Mouse (Mus musculus): ENCODE results near the gene Tmem106a. TPM values are rescaled to one million over a fixed set of nuclear protein-coding genes. Genes with fewer than 3 reads are reported as not detected.
"Not testable (repeated sequence)": the region's sequence is repeated elsewhere in the genome, so short reads cannot be mapped to it uniquely, and the experiment has no call there.

The Tmem106a gene
- polyA plus RNA-seq, 1 experiment from 2014 or later: 4.7 TPM

DNA sequence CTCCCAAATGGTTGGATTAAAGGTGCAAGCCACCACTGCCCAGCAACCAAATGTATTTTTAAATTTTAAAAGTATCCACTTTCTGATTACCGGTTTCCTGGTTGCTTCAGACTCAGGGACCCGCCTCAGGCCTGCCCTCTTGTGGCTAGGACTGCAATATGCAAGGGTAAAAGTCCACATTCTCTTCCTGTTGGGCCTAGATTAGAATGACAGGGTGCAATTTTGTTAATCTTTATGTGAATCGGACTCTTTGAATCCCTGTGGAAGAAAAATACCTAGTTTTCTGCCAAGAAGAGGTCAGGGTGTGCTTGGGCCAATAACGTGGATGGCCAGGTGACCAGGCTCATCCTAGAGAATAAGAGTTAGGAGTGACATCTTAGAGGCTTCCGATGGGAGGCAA, 7.4 kb downstream of the Tmem106a start:
- no peak overlapping the region for H3K27ac ChIP-seq
- H3K9me3 ChIP-seq (ENCODE audit: control insufficient read depth, low read length): no peaks in the 10 kb centered on the region
- H3K4me2 ChIP-seq (replicated peaks): no peak overlapping the region
- no peaks in the 10 kb centered on the region for H3K27me3 ChIP-seq (ENCODE audit: control insufficient read depth, insufficient read depth, low read length)
- H3K36me3 ChIP-seq (replicated peaks; ENCODE audit: control insufficient read depth, insufficient read depth): peaks cover 14% of the 10 kb centered on the region; the same call in 1 of the 2 replicates
- no peak for ATAC-seq (ENCODE audit: low FRiP score)
- no peaks in the 10 kb centered on the region for H3K4me1 ChIP-seq (replicated peaks; ENCODE audit: control insufficient read depth, insufficient read depth, low read length)
- no peak overlapping the region for H3K4me3 ChIP-seq (replicated peaks; ENCODE audit: low read length)
- DNase-seq (ENCODE audit: low spot score): peak; percentile 56
- H3K9ac ChIP-seq: no peak overlapping the region
- 29% methylated on average over 5 of the region's 5 CpGs for WGBS

DNA sequence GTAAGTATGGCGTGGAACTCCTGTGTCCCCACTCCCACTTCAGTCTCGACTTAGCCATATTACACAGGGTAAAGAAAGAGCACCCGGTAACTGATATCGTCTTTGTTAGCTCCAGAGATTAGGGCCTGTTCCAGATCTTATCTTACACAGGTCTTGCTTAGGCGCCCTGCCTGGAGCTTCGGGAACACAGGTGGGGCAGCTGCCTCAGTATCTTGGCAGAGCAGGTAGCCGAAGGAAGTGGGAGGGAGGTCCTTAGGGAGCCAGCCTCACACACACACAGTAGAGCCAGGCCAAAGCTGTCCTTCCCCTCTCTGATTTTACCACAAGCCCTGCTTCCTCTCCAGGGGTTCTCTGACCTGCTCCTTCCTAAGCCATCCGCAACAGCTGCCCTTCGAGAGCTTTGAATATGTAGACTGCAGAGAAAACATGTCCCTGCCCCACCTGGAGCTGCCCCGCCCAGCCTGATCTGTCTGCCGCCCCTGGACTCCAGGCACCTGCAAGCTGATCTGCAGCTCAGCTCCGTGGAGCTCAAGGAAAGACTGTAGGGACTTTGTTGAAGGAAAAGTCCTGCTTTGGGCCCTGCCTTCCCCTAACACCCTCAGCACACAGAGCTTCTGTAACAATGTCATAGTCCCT, 8.1 kb downstream of the Tmem106a start:
- Histone ChIP-seq H3K27me3 (ENCODE audit: control insufficient read depth, insufficient read depth, low read length) (no peaks in the 10 kb centered on the region), H3K4me2 (replicated peaks) (no peak overlapping the region)
- 76% methylated on average over 12 of the region's 12 CpGs for WGBS

DNA sequence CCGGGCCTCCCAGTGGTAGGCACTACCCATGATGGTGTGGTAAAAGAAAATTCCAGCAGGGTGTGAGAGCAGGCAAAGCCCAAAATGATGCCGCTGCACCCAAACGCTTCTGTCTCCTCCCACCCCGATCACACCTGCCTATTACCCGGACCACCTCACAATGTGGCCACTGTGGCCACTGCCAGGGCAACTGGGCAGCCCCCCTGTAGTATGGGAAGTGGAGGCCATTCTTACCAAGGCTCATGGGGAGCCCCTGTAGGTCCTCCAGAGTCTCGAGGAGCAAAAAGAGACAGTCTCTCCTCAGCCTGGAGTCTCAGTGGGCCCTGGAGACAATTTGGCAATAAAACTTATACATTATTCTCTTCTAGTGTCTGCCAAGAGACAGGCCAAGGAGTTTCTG, 17.1 kb downstream of the Tmem106a start, which contains the start of gene Gm11634:
Gene Gm11634, minus strand, starts transcription at position 101 of the 400 bp plus-strand sequence.
- Histone ChIP-seq H3K4me2 (replicated peaks) (no peak within 1 kb of the TSS), H3K36me3 (replicated peaks; ENCODE audit: control insufficient read depth, insufficient read depth) (no peaks in the 10 kb centered on the region), H3K9me3 (ENCODE audit: control insufficient read depth, low read length) (no peaks in the 10 kb centered on the region), H3K4me1 (replicated peaks; ENCODE audit: control insufficient read depth, insufficient read depth, low read length) (no peaks in the 10 kb centered on the region), H3K4me3 (replicated peaks; ENCODE audit: low read length) (no peak within 1 kb of the TSS), H3K27ac (no peak within 1 kb of the TSS), H3K9ac (no peak within 1 kb of the TSS), H3K27me3 (ENCODE audit: control insufficient read depth, insufficient read depth, low read length) (no peaks in the 10 kb centered on the region)
- 81% methylated on average over 6 of the region's 6 CpGs for WGBS
- DNase-seq (ENCODE audit: low spot score) (no peak), ATAC-seq (ENCODE audit: low FRiP score) (no peak)

More for the DNA sequence above, 8.1 kb downstream of the Tmem106a start:
- H3K36me3 ChIP-seq (replicated peaks; ENCODE audit: control insufficient read depth, insufficient read depth): peaks cover 14% of the 10 kb centered on the region; the same call in 1 of the 2 replicates
- H3K9me3 ChIP-seq (ENCODE audit: control insufficient read depth, low read length): no peaks in the 10 kb centered on the region
- no peak overlapping the region for H3K27ac ChIP-seq
- ATAC-seq (ENCODE audit: low FRiP score): no peak
- no peak for DNase-seq (ENCODE audit: low spot score)
- H3K4me1 ChIP-seq (replicated peaks; ENCODE audit: control insufficient read depth, insufficient read depth, low read length): no peaks in the 10 kb centered on the region
- no peak overlapping the region for H3K4me3 ChIP-seq (replicated peaks; ENCODE audit: low read length)
- H3K9ac ChIP-seq: no peak overlapping the region

DNA sequence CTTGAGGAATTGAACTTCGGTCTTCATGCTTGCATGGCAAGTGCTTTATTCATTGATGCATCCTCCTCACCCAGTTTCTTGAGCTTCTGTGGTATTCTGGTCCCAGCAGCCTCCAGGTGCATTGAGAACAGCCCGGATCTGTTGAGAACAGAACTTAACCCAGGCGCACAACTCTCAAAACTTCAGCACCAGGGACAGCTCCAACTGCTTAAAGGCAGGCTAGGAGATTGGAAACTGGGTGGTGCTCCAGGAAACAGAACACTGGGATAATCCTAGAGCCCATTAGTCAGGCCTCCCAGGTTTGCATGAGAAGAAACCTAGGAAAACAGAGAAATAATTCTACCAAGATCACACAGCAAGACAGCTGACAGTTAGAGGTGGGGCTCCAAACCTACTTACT, 20.4 kb downstream of the Tmem106a start:
- no peak overlapping the region for H3K27ac ChIP-seq
- H3K4me2 ChIP-seq (replicated peaks): no peak overlapping the region
- H3K4me1 ChIP-seq (replicated peaks; ENCODE audit: control insufficient read depth, insufficient read depth, low read length): no peaks in the 10 kb centered on the region
- H3K9ac ChIP-seq: no peak overlapping the region
- peak; percentile 66 for DNase-seq (ENCODE audit: low spot score)
- no peaks in the 10 kb centered on the region for H3K9me3 ChIP-seq (ENCODE audit: control insufficient read depth, low read length)
- ATAC-seq (ENCODE audit: low FRiP score): no peak
- H3K4me3 ChIP-seq (replicated peaks; ENCODE audit: low read length): no peak overlapping the region
- H3K27me3 ChIP-seq (ENCODE audit: control insufficient read depth, insufficient read depth, low read length): no peaks in the 10 kb centered on the region
- H3K36me3 ChIP-seq (replicated peaks; ENCODE audit: control insufficient read depth, insufficient read depth): no peaks in the 10 kb centered on the region
- 10% methylated on average over 3 of the region's 3 CpGs for WGBS

DNA sequence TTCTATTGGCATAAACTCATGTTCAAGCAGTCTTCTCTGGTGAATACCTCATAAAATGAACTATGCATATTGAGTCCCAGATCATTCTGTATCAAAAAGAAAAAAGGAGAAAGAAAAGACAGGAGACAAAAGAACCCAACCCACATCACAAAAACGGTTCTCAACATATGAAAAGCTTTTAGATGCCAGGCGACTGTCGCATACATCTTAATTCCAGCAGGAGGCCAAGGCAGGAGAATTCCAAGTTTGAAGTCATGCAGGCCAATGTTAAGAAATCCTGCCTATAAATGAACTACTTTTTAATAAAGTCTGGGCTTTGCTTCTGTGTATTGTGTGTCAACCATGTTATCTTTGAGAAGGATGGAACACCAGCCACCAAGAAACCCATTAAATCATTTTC, 22.1 kb downstream of the Tmem106a start:
- Histone ChIP-seq H3K27ac (no peak overlapping the region), H3K9ac (0 out of 2 replicates have a peak overlapping the region, but pooled peaks have one; percentile 51), H3K36me3 (replicated peaks; ENCODE audit: control insufficient read depth, insufficient read depth) (no peaks in the 10 kb centered on the region), H3K27me3 (ENCODE audit: control insufficient read depth, insufficient read depth, low read length) (no peaks in the 10 kb centered on the region), H3K4me2 (replicated peaks) (peak overlapping the region; percentile 49), H3K4me3 (replicated peaks; ENCODE audit: low read length) (peak overlapping the region; percentile 27), H3K9me3 (ENCODE audit: control insufficient read depth, low read length) (no peaks in the 10 kb centered on the region), H3K4me1 (replicated peaks; ENCODE audit: control insufficient read depth, insufficient read depth, low read length) (no peaks in the 10 kb centered on the region)
- DNase-seq (ENCODE audit: low spot score): no peak
- ATAC-seq (ENCODE audit: low FRiP score): no peak
- under 1% methylated on average over 3 of the region's 3 CpGs for WGBS

DNA sequence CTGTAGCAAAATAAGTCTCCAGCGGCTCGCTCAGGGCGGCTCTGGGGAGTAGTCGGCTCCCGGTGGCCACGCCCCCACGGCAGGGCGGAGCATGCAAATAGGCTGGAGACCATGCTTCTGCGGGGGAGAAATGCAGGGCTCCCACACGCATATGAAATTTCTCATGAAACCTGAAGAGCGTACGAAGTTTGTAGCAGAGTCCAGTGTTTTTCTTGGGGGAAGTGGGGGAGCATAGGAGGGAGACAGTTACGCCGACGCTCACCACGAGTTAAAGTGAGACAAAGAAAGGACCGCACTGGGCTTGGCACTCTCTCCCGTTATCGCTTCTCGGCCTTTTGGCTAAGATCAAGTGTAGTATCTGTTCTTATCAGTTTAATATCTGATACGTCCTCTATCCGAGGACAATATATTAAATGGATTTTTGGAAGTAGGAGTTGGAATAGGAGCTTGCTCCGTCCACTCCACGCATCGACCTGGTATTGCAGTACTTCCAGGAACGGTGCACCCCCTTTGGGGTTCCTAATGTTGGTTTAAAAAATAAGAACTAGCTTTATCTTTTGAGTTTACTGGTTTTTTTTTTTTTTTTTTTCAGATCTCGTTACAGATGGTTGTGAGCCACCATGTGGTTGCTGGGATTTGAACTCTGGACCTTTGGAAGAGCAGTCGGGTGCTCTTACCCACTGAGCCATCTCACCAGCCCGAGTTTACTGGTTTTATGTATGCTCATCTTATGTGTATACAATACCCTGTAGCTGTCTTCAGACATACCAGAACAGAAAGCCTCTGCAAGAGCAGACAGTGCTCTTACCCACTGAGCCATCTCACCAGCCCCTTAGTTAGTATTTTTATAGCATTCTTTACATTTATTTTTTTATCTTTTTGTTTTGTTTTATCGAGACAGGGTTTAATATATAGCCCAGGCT, 22.8 kb downstream of the Tmem106a start:
- peak overlapping the region; percentile 51 for H3K9ac ChIP-seq

DNA sequence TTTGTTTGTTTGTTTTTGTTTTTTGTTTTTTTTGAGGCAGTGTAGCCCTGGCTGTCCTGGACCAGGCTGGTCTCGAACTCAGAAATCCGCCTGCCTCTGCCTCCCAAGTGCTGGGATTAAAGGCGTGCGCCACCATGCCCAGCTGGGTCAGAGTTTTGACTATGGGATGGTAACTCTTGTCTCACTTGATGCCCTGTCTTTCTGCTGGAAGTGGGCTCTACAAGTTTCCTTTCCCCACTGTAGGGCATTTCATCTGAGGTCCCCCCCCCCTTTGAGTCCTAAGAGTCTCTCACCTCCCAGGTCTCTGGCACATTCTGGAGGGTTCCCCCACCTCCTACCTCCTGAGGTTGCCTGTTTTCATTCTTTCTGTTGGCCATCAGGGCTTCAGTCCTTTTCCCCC, 25.1 kb downstream of the Tmem106a start:
- 92% methylated on average over 4 of the region's 4 CpGs for WGBS
- not testable (repeated sequence) for H3K27me3 ChIP-seq (ENCODE audit: control insufficient read depth, insufficient read depth, low read length)

More for the DNA sequence above, 22.8 kb downstream of the Tmem106a start:
- H3K4me1 ChIP-seq (replicated peaks; ENCODE audit: control insufficient read depth, insufficient read depth, low read length); H3K9me3 ChIP-seq (ENCODE audit: control insufficient read depth, low read length); ATAC-seq (ENCODE audit: low FRiP score); H3K27me3 ChIP-seq (ENCODE audit: control insufficient read depth, insufficient read depth, low read length); H3K36me3 ChIP-seq (replicated peaks; ENCODE audit: control insufficient read depth, insufficient read depth): not testable (repeated sequence)
- H3K27ac ChIP-seq: peak overlapping the region; percentile 33; the same call in 1 of the 2 replicates
- peak overlapping the region; percentile 49 for H3K4me2 ChIP-seq (replicated peaks)
- WGBS: 2% methylated on average over 30 of the region's 30 CpGs
- DNase-seq (ENCODE audit: low spot score): peak; percentile 72
- peak overlapping the region; percentile 27 for H3K4me3 ChIP-seq (replicated peaks; ENCODE audit: low read length)

DNA sequence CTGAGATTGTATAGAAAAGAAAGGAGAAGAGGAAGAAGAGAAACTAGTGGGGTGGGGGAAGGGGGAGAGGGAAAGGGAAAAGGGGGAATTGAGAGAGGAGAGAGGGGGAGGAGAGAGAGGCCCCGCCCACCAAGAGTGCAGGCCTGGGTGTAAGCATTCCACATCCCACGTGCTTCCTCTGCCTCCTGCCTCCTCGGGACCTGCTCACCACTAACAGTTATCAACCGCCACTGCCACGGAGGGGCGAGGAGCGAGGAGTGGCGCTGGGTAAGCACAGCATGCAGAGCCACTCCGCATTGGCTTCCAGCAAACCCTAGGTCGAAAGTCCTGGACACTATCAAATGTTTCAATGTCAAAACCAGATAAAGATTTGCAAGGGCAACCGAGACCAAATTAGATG, 28.4 kb downstream of the Tmem106a start:
- 39% methylated on average over 11 of the region's 11 CpGs for WGBS
- no peaks in the 10 kb centered on the region for H3K27me3 ChIP-seq (ENCODE audit: control insufficient read depth, insufficient read depth, low read length)
- H3K27ac ChIP-seq: no peak overlapping the region
- H3K4me3 ChIP-seq (replicated peaks; ENCODE audit: low read length): no peak overlapping the region
- no peaks in the 10 kb centered on the region for H3K4me1 ChIP-seq (replicated peaks; ENCODE audit: control insufficient read depth, insufficient read depth, low read length)
- ATAC-seq (ENCODE audit: low FRiP score) (no peak), DNase-seq (ENCODE audit: low spot score) (no peak)
- H3K9me3 ChIP-seq (ENCODE audit: control insufficient read depth, low read length): no peaks in the 10 kb centered on the region
- no peaks in the 10 kb centered on the region for H3K36me3 ChIP-seq (replicated peaks; ENCODE audit: control insufficient read depth, insufficient read depth)
- no peak overlapping the region for H3K9ac ChIP-seq
- H3K4me2 ChIP-seq (replicated peaks): no peak overlapping the region

More for the DNA sequence above, 25.1 kb downstream of the Tmem106a start:
- not testable (repeated sequence) for ATAC-seq (ENCODE audit: low FRiP score); H3K4me1 ChIP-seq (replicated peaks; ENCODE audit: control insufficient read depth, insufficient read depth, low read length); H3K36me3 ChIP-seq (replicated peaks; ENCODE audit: control insufficient read depth, insufficient read depth); H3K4me2 ChIP-seq (replicated peaks); H3K9me3 ChIP-seq (ENCODE audit: control insufficient read depth, low read length); H3K27ac ChIP-seq; H3K9ac ChIP-seq; H3K4me3 ChIP-seq (replicated peaks; ENCODE audit: low read length); DNase-seq (ENCODE audit: low spot score)

DNA sequence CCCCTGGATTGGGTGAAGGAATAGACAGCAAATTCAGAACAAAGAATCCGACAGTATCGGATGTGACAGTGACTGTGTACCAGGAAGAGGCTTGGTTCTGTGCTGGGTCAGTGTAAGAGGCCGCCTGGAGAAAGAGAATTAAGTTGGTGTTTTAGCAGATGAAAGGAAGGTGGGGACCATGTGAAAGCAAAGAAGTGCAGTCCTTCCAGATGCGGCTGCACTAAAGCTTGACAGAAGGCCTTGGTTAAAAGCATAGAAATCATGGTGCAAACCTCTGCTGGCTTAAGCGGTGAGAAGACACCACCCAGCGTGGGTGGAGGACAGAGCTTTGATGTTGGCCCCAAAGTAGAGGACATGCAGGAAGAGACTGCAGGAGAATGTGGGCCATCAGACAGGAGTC, 31.6 kb downstream of the Tmem106a start:
- no peaks in the 10 kb centered on the region for H3K27me3 ChIP-seq (ENCODE audit: control insufficient read depth, insufficient read depth, low read length)
- H3K36me3 ChIP-seq (replicated peaks; ENCODE audit: control insufficient read depth, insufficient read depth): no peaks in the 10 kb centered on the region
- ATAC-seq (ENCODE audit: low FRiP score) (no peak), DNase-seq (ENCODE audit: low spot score) (no peak)
- peaks cover 4% of the 10 kb centered on the region; the same call in 1 of the 2 replicates for H3K4me1 ChIP-seq (replicated peaks; ENCODE audit: control insufficient read depth, insufficient read depth, low read length)
- H3K9ac ChIP-seq: no peak overlapping the region
- 74% methylated on average over 6 of the region's 6 CpGs for WGBS
- no peak overlapping the region for H3K27ac ChIP-seq
- H3K9me3 ChIP-seq (ENCODE audit: control insufficient read depth, low read length): no peaks in the 10 kb centered on the region
- H3K4me2 ChIP-seq (replicated peaks): no peak overlapping the region
- H3K4me3 ChIP-seq (replicated peaks; ENCODE audit: low read length): no peak overlapping the region

All from hindbrain, embryonic 14.5 days (tissue).